Mouse (Mus musculus): ENCODE results near the gene Rarres2.

- no peak for TF ChIP-seq POLR2A (IDR thresholded peaks at IDR 0.05; ENCODE audit: control insufficient read depth, extremely low read depth, insufficient read depth, low read length, poor library complexity)
- TF ChIP-seq CTCF (IDR thresholded peaks at IDR 0.05; ENCODE audit: borderline replicate concordance, control insufficient read depth, extremely low read depth, insufficient read depth, low read length, poor library complexity) = no peak
Observed at GRCm38 (mm10) chr6:48546271-48546670, 26.3 kb downstream of the Rarres2 start.
